Comparison of ENCODE assay signal across 16 mouse cellular contexts in the genomic region with DNA sequence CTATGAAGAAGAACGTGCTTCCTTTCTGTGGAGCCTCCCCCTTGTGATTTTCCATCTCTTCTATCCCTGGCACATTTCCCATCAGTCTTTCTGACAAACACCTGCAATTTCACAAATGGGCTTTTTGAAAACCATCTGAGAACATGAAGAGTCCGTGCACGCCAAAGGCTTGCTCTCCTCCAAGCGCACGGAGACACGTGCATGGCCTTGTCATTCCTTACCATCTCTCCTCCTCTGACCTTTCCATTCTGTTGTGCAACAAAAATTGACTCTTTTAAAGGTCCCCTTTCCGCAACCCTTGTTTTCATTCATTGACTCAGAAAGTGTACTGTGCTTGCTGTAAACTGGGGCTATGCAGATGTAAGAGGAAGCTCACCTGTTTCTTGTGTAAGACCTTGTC.
DNase-seq lines count a peak whose midpoint lies in the region; ATAC-seq lines count a peak whose summit lies in the region.
"Had no signal": no experiment of that assay in that cellular context is flagged by ENCODE, and none has a peak within 500 bp of the region (broad histone marks: within the 10 kb centered on the region; RNA-seq: fewer than 3 reads in every experiment).

No protein-coding gene starts in this region.

- peak; percentile 63 for DNase-seq in adrenal gland, adult 2 months
- no peak for DNase-seq in adrenal gland, postnatal 4 days (ENCODE audit: low spot score in 2 of 2)
- peak; percentile 41 for DNase-seq in adrenal gland, adult 8-10 months
- peak; percentile 23 for DNase-seq in adrenal gland, postnatal 10 days
- DNase-seq in adrenal gland, postnatal 36 days = peak; percentile 37 to 46
- DNase-seq in right cerebral cortex, postnatal 10 days (ENCODE audit: low spot score in 2 of 2) = no peak
- DNase-seq: cerebellum, adult 11 months; cerebellum, adult 18-20 months; cerebellum, adult 8-10 months; cerebellum, adult 9-11 months; cerebellum, postnatal 14 days; cerebellum, postnatal 36 days; embryo, embryonic 11 days had no signal

- no peak for ATAC-seq in megakaryocyte, adult 5-6 weeks (ENCODE audit: poor library complexity, severe bottlenecking)
- ATAC-seq: forebrain, embryonic 14.5 days; forebrain, embryonic 16.5 days had no signal

Comparison
In these comparisons a context has a peak if more than half of its experiments do, and no peak if none do; other contexts are left out.
1. DNase-seq: peak in adrenal gland, adult 2 months (single experiment), adrenal gland, adult 8-10 months (single experiment), adrenal gland, postnatal 10 days (single experiment) and adrenal gland, postnatal 36 days (2 of 2); none in adrenal gland, postnatal 4 days (0 of 2) and right cerebral cortex, postnatal 10 days (0 of 2).